Mouse (Mus musculus): ENCODE measurements around the gene Shb.

- TF ChIP-seq CTCF (IDR thresholded peaks at IDR 0.05; ENCODE audit: borderline replicate concordance, insufficient read depth, low read length) (no peak), POLR2A (IDR thresholded peaks at IDR 0.05; ENCODE audit: low read depth, low read length) (no peak)
Measured at GRCm38 (mm10) chr4:45481431-45481830, 50.8 kb downstream of the Shb start.

Measured in embryonic fibroblast, embryonic 13.5 days (primary cell).